Mouse (Mus musculus): ENCODE results near the gene Exosc5.

DNA sequence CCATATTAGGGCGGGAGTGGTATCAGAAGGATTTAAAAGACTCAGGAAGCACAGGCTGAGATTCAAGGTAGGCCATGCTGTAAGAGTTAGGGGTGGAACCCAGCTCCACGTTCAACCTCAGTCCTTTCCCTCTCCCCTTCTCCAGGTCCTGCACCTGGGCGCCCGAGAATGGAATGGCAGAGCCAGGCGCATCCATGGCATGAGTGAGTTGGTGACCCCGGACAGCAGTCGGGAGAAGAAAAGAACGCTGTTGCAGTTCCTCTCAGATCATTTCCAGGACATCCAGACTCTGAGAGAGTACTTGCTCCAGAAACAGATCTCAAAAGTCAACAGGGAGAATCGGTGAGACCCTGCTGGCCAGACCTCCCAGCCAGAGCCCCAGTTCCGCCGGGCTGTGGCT lies 38.2 kb upstream of the Exosc5 start:
- TF ChIP-seq POLR2A (IDR thresholded peaks at IDR 0.05; ENCODE audit: low read depth, low read length) (no peak), CTCF (IDR thresholded peaks at IDR 0.05; ENCODE audit: extremely low read depth, insufficient read length, insufficient replicate concordance, low read depth, low read length) (no peak)
